Mouse (Mus musculus) cerebellum, adult 9-11 months (tissue): Measurements from ENCODE around the gene Vmn2r73.
"Not testable (repeated sequence)": the region's sequence is repeated elsewhere in the genome, so short reads cannot be mapped to it uniquely, and the experiment has no call there.

Experiments
- DNase-seq: peaks from one replicate; pipeline ENCODE4 v3.0.0; 2022

Vmn2r73 gene

GRCm38 (mm10) chr7:85876166-85876565 lies at the start of gene Vmn2r73:
Gene Vmn2r73 (minus strand): TSS chr7:85876266.
- DNase-seq, result no peak

DNA sequence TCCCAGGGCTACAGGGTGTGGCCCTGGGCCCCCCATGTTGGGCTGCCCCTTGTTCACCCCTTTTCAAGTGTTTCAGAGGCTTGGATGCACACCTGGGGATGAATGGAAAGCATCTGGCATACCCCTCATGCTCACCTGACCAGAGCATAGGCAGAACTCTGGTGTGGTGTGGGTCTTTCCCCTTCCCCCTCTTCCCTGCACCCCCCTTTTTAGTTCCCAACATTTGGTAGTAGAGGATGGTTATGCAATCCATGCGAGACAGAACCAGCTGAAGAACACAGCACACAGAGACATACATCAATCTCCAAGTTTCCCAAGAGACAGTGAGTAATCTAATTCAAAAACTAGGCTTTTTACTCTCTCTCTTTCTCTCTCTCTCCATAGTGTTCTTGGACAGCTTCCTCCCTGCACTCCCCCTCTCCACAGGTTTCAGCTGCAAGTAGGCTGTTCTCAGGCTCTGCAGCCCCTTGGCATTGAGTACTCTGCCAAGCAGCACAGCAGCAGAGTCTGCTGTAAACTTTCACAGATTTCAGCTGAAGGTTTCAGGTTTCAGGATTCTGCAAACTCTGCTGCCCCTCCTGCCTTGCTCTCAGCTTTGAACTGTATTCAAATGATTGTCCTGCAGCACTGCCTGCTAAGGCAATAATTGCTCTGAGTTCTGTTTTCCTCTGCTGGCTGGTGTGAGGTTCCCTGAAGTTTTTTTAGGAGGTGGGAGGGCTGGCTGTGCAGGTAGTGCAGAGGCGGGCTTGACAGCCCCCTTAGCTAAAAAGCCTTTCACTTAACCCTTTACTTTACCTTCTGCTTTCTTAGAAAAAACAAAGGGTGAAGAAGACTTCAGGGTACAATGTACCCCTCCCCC lies 35.7 kb downstream of the Vmn2r73 start:
- no peak for DNase-seq

DNA sequence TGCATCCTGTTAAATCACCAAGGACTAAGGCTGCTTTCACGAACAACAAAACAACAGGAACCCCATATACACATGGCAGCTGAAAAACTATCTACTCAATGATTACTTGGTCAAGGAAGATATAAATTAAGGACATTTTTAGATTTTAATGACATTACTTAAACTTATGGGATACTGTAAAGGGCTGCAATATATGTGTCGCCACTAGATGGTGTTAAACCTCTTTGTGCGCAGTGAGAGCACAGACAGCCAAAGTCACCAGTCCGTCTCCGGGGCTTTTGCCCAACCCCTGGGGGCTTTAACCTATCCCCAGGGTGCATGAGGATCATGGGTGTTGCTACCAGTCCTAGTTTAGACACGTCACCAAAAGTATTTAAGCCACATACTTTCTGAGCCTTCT lies 58.0 kb downstream of the Vmn2r73 start:
- DNase-seq, result not testable (repeated sequence)
